Mouse (Mus musculus) hematopoietic stem cell, adult 5-6 weeks (primary cell): ENCODE data around the gene 4930562C15Rik. TPM values are rescaled to one million over a fixed set of nuclear protein-coding genes. Genes with fewer than 3 reads are reported as not detected.
A peak's percentile ranks its signal among the peaks of the same experiment; 100 is the strongest.
"Not testable (repeated sequence)": the region's sequence is repeated elsewhere in the genome, so short reads cannot be mapped to it uniquely, and the experiment has no call there.

Experiments used
- ATAC-seq, 2 experiments: fragments of 125-278 bp in 1 of 2; replicated peaks in 1 of 2; 2 replicates each; pipeline ENCODE4 v1.8.0; 2016 to 2017; ENCODE audit warnings: inconsistent platforms in 2 of 2, mild to moderate bottlenecking in 2 of 2, moderate number of reproducible peaks in 2 of 2, low read depth in 1 of 2, moderate TSS enrichment in 1 of 2; ENCODE audit not compliant: low FRiP score in 2 of 2, poor library complexity in 2 of 2, severe bottlenecking in 2 of 2, insufficient read depth in 1 of 2, low TSS enrichment in 1 of 2
- total RNA-seq: library from RNA; stranded (forward); fragments of 172-1452, 232-1000 nt; gene quantifications from 2 replicates; pipeline ENCODE4 v1.2.3, GENCODE M21; 2017

4930562C15Rik gene
- 3.4 TPM in 1 of 2 replicates, not detected in the other for total RNA-seq

DNA sequence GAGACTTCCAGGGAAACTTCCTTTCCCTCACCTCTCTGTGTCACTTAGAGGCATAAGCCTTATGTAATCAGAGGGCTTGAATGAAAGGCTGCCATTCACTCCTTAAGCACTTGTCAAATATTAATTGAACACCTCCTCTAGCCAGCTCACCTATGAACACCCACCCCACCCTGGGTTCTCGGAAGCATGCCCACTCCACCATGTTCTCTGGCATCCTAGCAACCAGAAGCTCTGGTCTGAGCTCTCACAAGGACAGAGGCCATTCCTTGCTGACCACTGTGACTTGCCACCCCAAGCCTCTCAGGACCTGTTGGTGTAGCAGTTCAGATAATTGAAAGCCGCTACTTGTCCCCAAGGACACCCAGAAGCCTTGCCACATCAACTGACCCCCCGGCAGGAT lies at the start of gene 4930562C15Rik:
Gene 4930562C15Rik, plus strand, starts transcription at position 226 of the 400 bp plus-strand sequence.
- no peak for ATAC-seq

GRCm38 (mm10) chr16:4785706-4786105 lies 49.5 kb upstream of the 4930562C15Rik start:
- no peak for ATAC-seq

DNA sequence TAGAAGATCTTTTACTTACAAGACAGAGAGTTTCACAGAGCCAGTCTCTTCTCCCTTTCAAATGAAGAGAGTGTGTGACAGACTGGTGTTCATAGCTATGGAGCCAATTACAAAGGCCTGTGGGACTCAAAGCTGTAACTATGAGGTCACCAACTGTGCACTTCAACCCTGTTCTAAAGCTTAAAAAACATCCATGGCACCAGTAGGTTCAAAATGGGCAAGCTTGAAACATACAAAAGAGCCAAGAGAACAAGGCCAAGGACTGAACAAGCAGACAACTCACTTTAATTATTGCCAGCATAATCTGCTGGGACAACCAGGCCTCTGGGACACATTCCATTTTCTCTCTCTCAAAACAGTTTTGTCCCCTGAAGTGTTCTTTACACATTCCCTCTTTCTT lies 47.0 kb upstream of the 4930562C15Rik start:
- ATAC-seq = no peak

- peak; percentile 11 to 24; a peak in 2 of 4 replicates for ATAC-seq
These were observed 45.9 kb upstream of the 4930562C15Rik start for GRCm38 (mm10) chr16:4789311-4789768.

DNA sequence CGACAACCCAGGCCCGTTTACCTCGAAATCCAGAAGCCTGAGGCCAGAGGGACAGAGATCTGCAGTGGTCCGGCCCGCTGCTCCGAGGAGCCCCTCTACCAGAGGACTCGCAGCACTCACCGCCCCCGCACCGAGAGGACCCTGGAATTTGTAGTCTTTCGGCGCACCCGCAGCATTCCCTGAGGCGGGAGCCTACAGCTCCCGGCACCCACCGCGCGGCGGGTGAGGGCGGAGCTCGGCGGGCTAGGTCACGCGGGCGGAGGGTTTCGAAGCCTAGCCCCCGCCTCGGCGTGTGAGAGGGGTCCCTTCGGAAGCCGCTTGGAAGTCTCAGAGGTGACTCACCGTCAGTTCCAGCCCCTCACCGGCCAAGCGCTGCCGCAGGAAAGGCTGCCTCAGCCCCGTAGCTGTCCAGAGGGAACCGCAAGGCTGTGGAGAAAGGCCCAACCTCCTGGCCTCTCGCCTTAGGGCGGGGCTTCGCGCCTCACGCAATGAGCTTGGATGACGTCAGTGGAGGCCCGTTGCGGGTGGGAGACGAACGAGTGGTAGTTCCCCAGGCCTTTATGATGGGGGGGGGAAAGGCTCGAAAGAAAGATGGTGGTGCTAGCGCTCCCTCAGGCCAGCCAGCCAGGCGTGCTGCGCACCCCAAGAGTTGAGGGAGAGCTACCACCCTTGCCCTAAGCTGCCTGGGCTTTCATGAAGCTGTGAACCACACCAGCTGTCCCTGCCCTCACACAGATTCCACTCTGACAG lies 45.2 kb upstream of the 4930562C15Rik start, which contains the start of gene Cdip1:
Gene Cdip1, minus strand, starts transcription at position 483 of the 750 bp plus-strand sequence.
- peak; percentile 92 to 96 for ATAC-seq

GRCm38 (mm10) chr16:4791332-4791731 lies 43.9 kb upstream of the 4930562C15Rik start:
- no peak for ATAC-seq

GRCm38 (mm10) chr16:4796631-4797030 lies 38.6 kb upstream of the 4930562C15Rik start:
- no peak for ATAC-seq

- no peak for ATAC-seq
These were observed 16.9 kb upstream of the 4930562C15Rik start for GRCm38 (mm10) chr16:4818349-4818748.

- ATAC-seq = not testable (repeated sequence)
These were observed 10.8 kb upstream of the 4930562C15Rik start for GRCm38 (mm10) chr16:4824466-4824865.

DNA sequence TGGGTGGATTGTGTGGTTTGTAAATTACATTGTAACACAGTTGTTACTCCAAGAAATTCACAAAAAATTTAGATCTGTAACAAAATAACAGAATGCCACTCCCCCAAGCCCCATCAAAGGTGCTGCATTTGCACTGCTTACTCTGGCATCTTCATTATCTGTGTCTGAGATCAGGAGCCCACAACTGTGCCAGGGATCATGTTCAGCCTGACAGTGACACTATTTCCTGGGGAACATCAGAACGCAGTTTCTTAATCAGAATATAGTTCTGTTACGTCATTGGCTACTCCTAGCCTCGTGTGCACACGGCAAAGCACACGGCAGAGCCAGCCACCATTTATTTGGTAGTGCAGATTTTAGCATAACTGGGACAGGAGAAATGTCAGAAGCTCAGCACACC lies 7.6 kb upstream of the 4930562C15Rik start:
- no peak for ATAC-seq

DNA sequence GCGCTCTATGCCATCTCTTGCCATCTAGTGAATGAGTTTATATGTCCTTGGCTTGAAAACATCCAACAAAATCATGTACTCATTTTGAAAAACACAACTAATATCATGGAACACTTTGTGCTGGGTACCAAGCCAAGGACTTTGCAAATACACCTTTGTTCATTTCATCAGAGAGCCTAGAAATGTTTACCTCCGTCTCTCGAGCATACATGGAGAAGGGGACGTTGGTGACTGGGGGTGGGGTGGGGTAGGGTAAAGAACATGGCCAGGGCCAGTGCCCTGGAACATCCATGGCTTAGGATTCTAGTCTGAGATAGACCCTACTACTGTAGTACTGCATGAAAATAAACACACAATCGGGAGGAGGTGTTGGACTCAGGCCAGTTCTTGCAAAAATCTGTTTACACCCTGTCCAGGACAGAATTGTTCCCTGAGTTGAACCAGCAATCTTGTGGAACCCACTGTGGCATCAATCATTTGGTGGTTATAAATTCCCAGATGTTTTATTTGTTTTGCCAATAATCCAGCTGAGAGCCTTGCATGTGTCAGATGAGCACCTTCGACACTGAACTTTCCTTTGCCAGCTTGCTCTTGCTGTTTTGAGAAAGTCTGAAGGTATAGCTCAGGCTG lies 5.8 kb upstream of the 4930562C15Rik start:
- ATAC-seq = no peak

DNA sequence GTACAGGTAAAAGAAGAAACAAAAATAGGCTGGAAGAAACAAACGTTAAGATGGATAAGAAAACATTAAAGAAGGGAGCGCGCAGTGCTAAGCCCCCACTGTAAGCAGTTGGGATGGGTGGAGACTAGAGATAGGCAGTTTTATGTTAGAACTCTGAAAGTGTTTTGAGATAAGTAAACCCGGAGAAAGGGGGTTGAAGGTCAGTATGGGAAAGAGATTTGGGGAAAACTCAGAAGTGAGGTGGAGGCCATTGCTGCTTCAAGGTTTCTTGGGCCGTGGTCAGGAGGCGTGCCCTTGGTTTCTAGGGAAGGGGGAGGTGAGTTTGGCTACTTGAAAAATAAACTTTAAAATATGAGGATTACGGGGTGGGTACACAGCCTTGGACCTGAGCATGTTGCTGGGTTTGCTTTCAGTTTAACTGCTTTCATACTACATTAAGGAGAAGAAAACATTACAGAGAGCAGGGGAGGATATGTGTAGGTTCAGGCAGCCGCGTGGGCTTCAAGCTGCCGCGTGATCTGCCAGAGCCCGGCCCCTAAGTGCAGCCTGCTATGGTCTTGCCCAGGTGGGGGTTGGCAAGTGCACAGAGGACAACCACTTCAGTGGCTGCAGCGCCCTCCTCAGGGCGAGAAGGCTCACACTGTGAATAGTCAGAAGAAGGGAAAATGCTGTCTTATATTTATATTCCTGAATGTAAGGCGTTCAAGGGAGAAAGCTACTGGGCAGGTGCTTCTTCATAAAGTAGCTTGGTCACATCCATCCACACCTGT lies 3.4 kb upstream of the 4930562C15Rik start:
- ATAC-seq = no peak

- ATAC-seq = no peak
These were observed 1.4 kb upstream of the 4930562C15Rik start for GRCm38 (mm10) chr16:4833858-4834257.

- ATAC-seq = no peak
These were observed 2.4 kb downstream of the 4930562C15Rik start for GRCm38 (mm10) chr16:4837631-4838030.

DNA sequence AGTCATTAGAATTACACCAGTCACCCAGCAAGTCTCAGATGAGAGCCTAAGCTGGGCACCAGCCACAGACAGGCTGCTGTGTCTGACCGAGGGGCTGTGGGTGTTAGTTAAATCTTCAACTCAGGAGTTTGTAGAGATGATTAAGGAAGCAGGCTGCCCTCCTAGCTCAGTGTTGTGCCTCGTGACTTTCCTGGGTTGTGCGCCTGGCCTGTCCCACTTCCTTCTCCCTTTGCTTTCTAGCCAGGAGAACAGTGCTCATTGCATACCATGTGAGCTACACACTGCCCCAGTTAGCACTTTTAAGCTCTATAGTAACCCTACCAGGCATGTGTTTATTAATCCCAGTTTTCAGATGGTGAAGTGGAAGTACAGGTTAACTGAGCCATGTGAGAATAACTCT lies 4.3 kb downstream of the 4930562C15Rik start:
- no peak for ATAC-seq

GRCm38 (mm10) chr16:4840231-4840630 lies 5.0 kb downstream of the 4930562C15Rik start:
- no peak for ATAC-seq

GRCm38 (mm10) chr16:4847041-4847440 lies 11.8 kb downstream of the 4930562C15Rik start:
- no peak for ATAC-seq

DNA sequence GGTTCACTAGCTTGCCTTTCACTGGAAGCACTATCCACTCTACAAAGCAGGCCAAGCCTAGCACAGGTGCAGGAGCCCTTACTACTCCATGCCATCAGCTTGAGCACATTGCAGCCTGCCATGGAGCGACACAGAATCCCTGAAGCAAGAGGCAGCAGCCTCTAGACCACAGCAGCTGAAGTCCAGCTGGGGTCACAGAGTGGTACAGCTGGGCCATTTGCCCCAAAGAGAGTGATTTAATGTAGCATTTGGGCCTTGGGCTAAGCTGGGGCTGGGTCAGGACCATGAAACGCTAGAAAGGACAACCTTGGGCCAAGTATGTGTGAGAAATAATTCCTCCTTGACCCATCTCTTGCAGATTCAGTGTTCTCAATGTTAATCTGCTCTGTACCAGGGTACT lies 12.9 kb downstream of the 4930562C15Rik start:
- ATAC-seq = no peak
